Comparison of ENCODE assay signal across 27 mouse cellular contexts in genomic region chr8:85877976-85878375, GRCm38 (mm10). TPM values are rescaled to one million over a fixed set of nuclear protein-coding genes. Genes with fewer than 3 reads are reported as not detected.
DNase-seq lines count a peak whose midpoint lies in the region; ATAC-seq and TF ChIP-seq lines count a peak whose summit lies in the region.
"Had no signal": no experiment of that assay in that cellular context is flagged by ENCODE, and none has a peak within 500 bp of the region (broad histone marks: within the 10 kb centered on the region; RNA-seq: fewer than 3 reads in every experiment).

No protein-coding gene starts in this region.

- peak; percentile 76 for DNase-seq in kidney, adult 2 months
- DNase-seq in liver, adult 2 months (ENCODE audit: extremely low read depth, low read depth, low spot score): peak; percentile 56
- DNase-seq in liver, embryonic 11.5 days (ENCODE audit: low spot score): no peak
- peak; percentile 25 to 43 for DNase-seq in kidney, postnatal 25 days
- peak; percentile 43 for DNase-seq in yolk sac, embryonic 10.5 days (ENCODE audit: low spot score)
- no peak for DNase-seq in adrenal gland, postnatal 10 days
- DNase-seq: adrenal gland, adult 2 months; adrenal gland, postnatal 25 days; cerebellum, adult 18-20 months; cerebellum, adult 9-10 months; cerebellum, postnatal 14 days; gastrocnemius, postnatal 25 days; heart, adult 18-20 months; heart, postnatal 10 days; heart, postnatal 36 days had no signal

- no peaks in the 10 kb centered on the region for H3K4me1 ChIP-seq in kidney, adult 2 months (ENCODE audit: control insufficient read depth, insufficient read depth, low read length)
- no peaks in the 10 kb centered on the region for H3K4me1 ChIP-seq in kidney, embryonic 15.5 days
- H3K4me1 ChIP-seq in liver, adult 2 months (ENCODE audit: control insufficient read depth, insufficient read depth, low read length): no peaks in the 10 kb centered on the region
- no peaks in the 10 kb centered on the region for H3K4me1 ChIP-seq in liver, embryonic 11.5 days (replicated peaks; ENCODE audit: control insufficient read depth, insufficient read depth, low read length)
- H3K4me1 ChIP-seq: embryonic facial prominence, embryonic 10.5 days; embryonic facial prominence, embryonic 13.5 days; forebrain, embryonic 12.5 days; forebrain, embryonic 15.5 days; heart, embryonic 12.5 days; heart, embryonic 15.5 days; hindbrain, embryonic 10.5 days; hindbrain, embryonic 13.5 days had no signal

- no peak for TF ChIP-seq CTCF in kidney, adult 2 months (conservative IDR thresholded peaks at IDR 0.05; ENCODE audit: insufficient read depth, insufficient read length, low read depth, low read length)
- TF ChIP-seq CTCF in liver, adult 2 months (IDR thresholded peaks at IDR 0.05; ENCODE audit: low read depth, low read length): no peak

- no peak overlapping the region for H3K4me3 ChIP-seq in kidney, adult 2 months (ENCODE audit: insufficient read depth, low read depth, low read length)
- no peak overlapping the region for H3K4me3 ChIP-seq in kidney, embryonic 15.5 days (replicated peaks)
- H3K4me3 ChIP-seq in liver, adult 2 months (ENCODE audit: insufficient read depth, low read depth, low read length): no peak overlapping the region
- no peak overlapping the region for H3K4me3 ChIP-seq in liver, embryonic 11.5 days (ENCODE audit: low read depth, low read length)
- H3K4me3 ChIP-seq: embryonic facial prominence, embryonic 10.5 days; embryonic facial prominence, embryonic 13.5 days; erythroblast, embryonic 14.5 days; forebrain, embryonic 12.5 days; forebrain, embryonic 15.5 days; heart, embryonic 12.5 days; heart, embryonic 15.5 days; hindbrain, embryonic 10.5 days; hindbrain, embryonic 13.5 days had no signal

- WGBS in kidney, adult 2 months: 69% methylated on average over 8 of the region's 8 CpGs
- WGBS in kidney, embryonic 15.5 days: 89% methylated on average over 8 of the region's 8 CpGs
- 59% methylated on average over 8 of the region's 8 CpGs for WGBS in liver, adult 2 months
- WGBS in liver, embryonic 11.5 days: 91% methylated on average over 8 of the region's 8 CpGs

- no peaks in the 10 kb centered on the region for H3K27me3 ChIP-seq in kidney, adult 2 months (replicated peaks; ENCODE audit: control insufficient read depth, insufficient read depth, low read length)
- no peaks in the 10 kb centered on the region for H3K27me3 ChIP-seq in kidney, embryonic 15.5 days
- H3K27me3 ChIP-seq in liver, adult 2 months (ENCODE audit: control insufficient read depth, insufficient read depth, low read length): no peaks in the 10 kb centered on the region
- H3K27me3 ChIP-seq in liver, embryonic 11.5 days (replicated peaks; ENCODE audit: control insufficient read depth, insufficient read depth, low read length): no peaks in the 10 kb centered on the region
- H3K27me3 ChIP-seq: embryonic facial prominence, embryonic 13.5 days; forebrain, embryonic 12.5 days; forebrain, embryonic 15.5 days; heart, embryonic 12.5 days; heart, embryonic 15.5 days; hindbrain, embryonic 13.5 days had no signal

- no peak overlapping the region for H3K9ac ChIP-seq in kidney, embryonic 15.5 days
- H3K9ac ChIP-seq in liver, adult 2 months (ENCODE audit: low read depth, low read length): no peak overlapping the region
- H3K9ac ChIP-seq in liver, embryonic 11.5 days (ENCODE audit: low read depth, low read length): no peak overlapping the region
- H3K9ac ChIP-seq: embryonic facial prominence, embryonic 13.5 days; forebrain, embryonic 12.5 days; forebrain, embryonic 15.5 days; heart, embryonic 12.5 days; heart, embryonic 15.5 days; hindbrain, embryonic 13.5 days had no signal

- no peaks in the 10 kb centered on the region for H3K9me3 ChIP-seq in kidney, embryonic 15.5 days (replicated peaks)
- H3K9me3 ChIP-seq in liver, embryonic 11.5 days (ENCODE audit: control insufficient read depth, low read length): no peaks in the 10 kb centered on the region
- H3K9me3 ChIP-seq: embryonic facial prominence, embryonic 10.5 days; embryonic facial prominence, embryonic 13.5 days; forebrain, embryonic 12.5 days; forebrain, embryonic 15.5 days; heart, embryonic 12.5 days; heart, embryonic 15.5 days; hindbrain, embryonic 10.5 days; hindbrain, embryonic 13.5 days had no signal

- TF ChIP-seq POLR2A in kidney, adult 2 months (IDR thresholded peaks at IDR 0.05; ENCODE audit: low read depth, low read length): no peak
- no peak for TF ChIP-seq POLR2A in liver, adult 2 months (IDR thresholded peaks at IDR 0.05; ENCODE audit: extremely low read depth, insufficient read depth, low read length)

- H3K79me2 ChIP-seq in liver, adult 2 months (ENCODE audit: control insufficient read depth, insufficient read depth, low read length): no peaks in the 10 kb centered on the region

- ATAC-seq in kidney, embryonic 15.5 days (replicated peaks; ENCODE audit: low FRiP score): no peak
- ATAC-seq in liver, embryonic 11.5 days (replicated peaks; ENCODE audit: low FRiP score): no peak
- ATAC-seq: CD4-positive, CD25-positive, alpha-beta regulatory T cell, adult 4 months; forebrain, embryonic 15.5 days; hindbrain, embryonic 16.5 days had no signal

- no peak overlapping the region for H3K4me2 ChIP-seq in kidney, embryonic 15.5 days
- no peak overlapping the region for H3K4me2 ChIP-seq in liver, embryonic 11.5 days
- H3K4me2 ChIP-seq: embryonic facial prominence, embryonic 13.5 days; forebrain, embryonic 12.5 days; forebrain, embryonic 15.5 days; heart, embryonic 12.5 days; heart, embryonic 15.5 days; hindbrain, embryonic 13.5 days had no signal

- H3K36me3 ChIP-seq in kidney, adult 2 months (ENCODE audit: control insufficient read depth, insufficient read depth, low read length): peaks cover 9% of the 10 kb centered on the region
- peaks cover 33% of the 10 kb centered on the region for H3K36me3 ChIP-seq in kidney, embryonic 15.5 days
- H3K36me3 ChIP-seq in liver, adult 2 months (ENCODE audit: control insufficient read depth, insufficient read depth, low read length): peaks cover 27% of the 10 kb centered on the region
- peaks cover 4% of the 10 kb centered on the region; the same call in 1 of the 2 replicates for H3K36me3 ChIP-seq in liver, embryonic 11.5 days (ENCODE audit: control insufficient read depth, insufficient read depth, low read length)

- H3K27ac ChIP-seq in kidney, adult 2 months (ENCODE audit: insufficient read depth, low read depth, low read length): no peak overlapping the region
- H3K27ac ChIP-seq in kidney, embryonic 15.5 days: no peak overlapping the region
- no peak overlapping the region for H3K27ac ChIP-seq in liver, adult 2 months (replicated peaks; ENCODE audit: insufficient read depth, low read depth, low read length)
- H3K27ac ChIP-seq in liver, embryonic 11.5 days (ENCODE audit: low read depth, low read length): no peak overlapping the region
- H3K27ac ChIP-seq: embryonic facial prominence, embryonic 10.5 days; embryonic facial prominence, embryonic 13.5 days; forebrain, embryonic 12.5 days; forebrain, embryonic 15.5 days; heart, embryonic 15.5 days; hindbrain, embryonic 10.5 days; hindbrain, embryonic 13.5 days had no signal

RNA-seq across cellular contexts. Expression of gene Phkb, which starts 37.2 kb away (rescaled TPM):
- 10.6 and 14.8 TPM in 2 replicates for polyA plus RNA-seq in kidney, adult 2 months (2012; rRNA removed)
- 54.3 and 55.0 TPM in 2 replicates for polyA plus RNA-seq in kidney, embryonic 15.5 days (2015; fragmentation: Nextera tagmentation; extraction: Ambion mirVana)
- total RNA-seq in liver, adult 2 months (2014; rRNA removed): 17.0 and 25.7 TPM in 2 replicates
- 4.1 and 4.7 TPM in 2 replicates for polyA plus RNA-seq in liver, adult 2 months (2012; rRNA removed)
- 30.1 and 35.5 TPM in 2 replicates for polyA plus RNA-seq in liver, embryonic 11.5 days (2014; fragmentation: Nextera tagmentation; extraction: Ambion mirVana)
- total RNA-seq in adrenal gland, postnatal 10 days (2021): 10 to 100 TPM; 32.3 to 40.3 TPM

RNA-seq across cellular contexts. Expression of gene Itfg1, which starts 37.3 kb away (rescaled TPM):
- polyA plus RNA-seq in kidney, adult 2 months (2012; rRNA removed): 37.4 and 39.2 TPM in 2 replicates
- polyA plus RNA-seq in kidney, embryonic 15.5 days (2015; fragmentation: Nextera tagmentation; extraction: Ambion mirVana): 80.3 and 81.1 TPM in 2 replicates
- 59.7 and 68.0 TPM in 2 replicates for total RNA-seq in liver, adult 2 months (2014; rRNA removed)
- 13.0 and 16.1 TPM in 2 replicates for polyA plus RNA-seq in liver, adult 2 months (2012; rRNA removed)
- 42.4 and 47.4 TPM in 2 replicates for polyA plus RNA-seq in liver, embryonic 11.5 days (2014; fragmentation: Nextera tagmentation; extraction: Ambion mirVana)
- 10 to 100 TPM; 47.5 to 55.6 TPM for total RNA-seq in adrenal gland, postnatal 10 days (2021)

Comparison
In these comparisons a context has a peak if more than half of its experiments do, and no peak if none do; other contexts are left out.
1. DNase-seq: peak in kidney, adult 2 months (single experiment), liver, adult 2 months (single experiment), kidney, postnatal 25 days (2 of 2) and yolk sac, embryonic 10.5 days (single experiment); none in liver, embryonic 11.5 days (single experiment) and adrenal gland, postnatal 10 days (single experiment).